Mouse (Mus musculus) myocyte (in vitro differentiated cells): ENCODE data around the gene Bms1. TPM values are rescaled to one million over a fixed set of nuclear protein-coding genes. Genes with fewer than 3 reads are reported as not detected.

ENCODE experiments used
- H3K27me3 ChIP-seq: one replicate; pipeline ENCODE4 v1.6.1; 2011; ENCODE audit not compliant: control insufficient read depth, insufficient read depth, insufficient read length
- H3K36me3 ChIP-seq: one replicate; pipeline ENCODE4 v1.6.1; 2011; ENCODE audit not compliant: control insufficient read depth, insufficient read depth
- H3K4me2 ChIP-seq: one replicate; pipeline ENCODE4 v1.6.1; 2011; ENCODE audit warnings: low read depth, control low read depth
- H3K4me3 ChIP-seq: one replicate; pipeline ENCODE4 v1.5.1; 2011; ENCODE audit warnings: mild to moderate bottlenecking, control low read depth, moderate library complexity
- H3K79me2 ChIP-seq: one replicate; pipeline ENCODE4 v1.6.1; 2011; ENCODE audit not compliant: control insufficient read depth, insufficient read depth
- H3ac ChIP-seq: one replicate; pipeline ENCODE4 v1.6.1; 2011; ENCODE audit not compliant: control insufficient read depth, insufficient read length
- CEBPB ChIP-seq: IDR thresholded peaks from 2 replicates; pipeline ENCODE4 v1.6.1; 2011; ENCODE audit warnings: mild to moderate bottlenecking, moderate library complexity; ENCODE audit not compliant: poor library complexity, insufficient read depth, severe bottlenecking
- E2F4 ChIP-seq: IDR thresholded peaks from one replicate; pipeline ENCODE4 v1.6.1; 2011; ENCODE audit warnings: mild to moderate bottlenecking, control low read depth, moderate library complexity; ENCODE audit not compliant: insufficient read depth
- MAX ChIP-seq: IDR thresholded peaks from one replicate; pipeline ENCODE4 v1.6.1; 2011; ENCODE audit warnings: low read depth, mild to moderate bottlenecking, control low read depth
- MYOD1 ChIP-seq, 3 experiments: IDR thresholded peaks; one replicate each; pipeline ENCODE4 v1.6.1; 2011; ENCODE audit warnings: control low read depth in 2 of 3, low read depth in 2 of 3, mild to moderate bottlenecking in 2 of 3, moderate library complexity in 1 of 3; ENCODE audit not compliant: insufficient read length in 2 of 3, control insufficient read depth in 1 of 3
- MYOG ChIP-seq, 3 experiments: IDR thresholded peaks; one replicate each; pipeline ENCODE4 v1.6.1; 2011; ENCODE audit warnings: control low read depth in 2 of 3, low read depth in 2 of 3, mild to moderate bottlenecking in 2 of 3; ENCODE audit not compliant: insufficient read length in 2 of 3, control insufficient read depth in 1 of 3, insufficient read depth in 1 of 3
- POLR2A ChIP-seq: IDR thresholded peaks from one replicate; pipeline ENCODE4 v1.6.1; 2011; ENCODE audit warnings: low read depth, mild to moderate bottlenecking, control low read depth, moderate library complexity; ENCODE audit not compliant: insufficient read length
- POLR2AphosphoS2 ChIP-seq: IDR thresholded peaks from one replicate; pipeline ENCODE4 v1.6.1; 2011; ENCODE audit warnings: low read depth, control low read depth; ENCODE audit not compliant: insufficient read length
- REST ChIP-seq: IDR thresholded peaks from one replicate; pipeline ENCODE4 v1.6.1; 2011; ENCODE audit warnings: mild to moderate bottlenecking, control low read depth, moderate library complexity; ENCODE audit not compliant: insufficient read depth, insufficient read length
- SRF ChIP-seq: IDR thresholded peaks from one replicate; pipeline ENCODE4 v1.6.1; 2011; ENCODE audit warnings: low read depth; ENCODE audit not compliant: control insufficient read depth, insufficient read length
- TCF12 ChIP-seq: IDR thresholded peaks from one replicate; pipeline ENCODE4 v1.6.1; 2011; ENCODE audit warnings: mild to moderate bottlenecking, control low read depth; ENCODE audit not compliant: poor library complexity, insufficient read depth, severe bottlenecking
- TCF3 ChIP-seq: IDR thresholded peaks from one replicate; pipeline ENCODE4 v1.6.1; 2011; ENCODE audit warnings: low read depth, control low read depth; ENCODE audit not compliant: insufficient read length
- USF1 ChIP-seq: IDR thresholded peaks from one replicate; pipeline ENCODE4 v1.6.1; 2011; ENCODE audit warnings: low read depth, mild to moderate bottlenecking, control low read depth, moderate library complexity
- polyA plus RNA-seq: library from polyadenylated mRNA; unstranded; fragments of >200 nt; fragmentation: generic; extraction: Trizol; gene quantifications from one replicate; pipeline ENCODE4 v1.2.1, GENCODE M21; 2012; ENCODE audit warnings: missing spikeins

Bms1 gene
- 15.8 TPM for polyA plus RNA-seq

- H3K4me3 ChIP-seq: peak within 1 kb of the TSS; percentile 76
- peaks cover 13% of the 10 kb centered on the region for H3K79me2 ChIP-seq
- TF ChIP-seq SRF (no peak), CEBPB (peak; percentile 93), TCF3 (no peak), MYOD1 (IDR thresholded peaks at IDR 0.05; ENCODE audit: control insufficient read depth in 1 of 3, insufficient read length in 2 of 3, low read depth in 2 of 3) (no peak), MYOG (IDR thresholded peaks at IDR 0.05; ENCODE audit: control insufficient read depth in 1 of 3, insufficient read depth in 1 of 3, insufficient read length in 2 of 3, low read depth in 2 of 3) (peak in 1 of 3 experiments; percentile 9), USF1 (no peak), POLR2A (peak; percentile 95), POLR2AphosphoS2 (peak; percentile 95), REST (no peak), MAX (peak; percentile 44), TCF12 (no peak), E2F4 (no peak)
- peak within 1 kb of the TSS; percentile 79 for H3K4me2 ChIP-seq
- H3K27me3 ChIP-seq: no peaks in the 10 kb centered on the region
- peaks cover 15% of the 10 kb centered on the region for H3K36me3 ChIP-seq
- peak within 1 kb of the TSS; percentile 54 for H3ac ChIP-seq
Measured at GRCm38 (mm10) chr6:118419050-118419920, at the start of gene Bms1. Gene Bms1 (minus strand): TSS chr6:118419474.

GRCm38 (mm10) chr6:118462069-118462705 is 42.9 kb upstream of the Bms1 start:
- no peak overlapping the region for H3K4me3 ChIP-seq
- peaks cover 5% of the 10 kb centered on the region for H3K36me3 ChIP-seq
- no peaks in the 10 kb centered on the region for H3K27me3 ChIP-seq
- H3K79me2 ChIP-seq: no peaks in the 10 kb centered on the region
- TF ChIP-seq MAX: no peak
- no peak for TF ChIP-seq POLR2A
- no peak overlapping the region for H3ac ChIP-seq
- no peak overlapping the region for H3K4me2 ChIP-seq

- Histone ChIP-seq H3K4me3 (no peak overlapping the region), H3K79me2 (no peaks in the 10 kb centered on the region), H3K36me3 (no peaks in the 10 kb centered on the region), H3K27me3 (no peaks in the 10 kb centered on the region), H3ac (no peak overlapping the region), H3K4me2 (no peak overlapping the region)
- TF ChIP-seq MAX (no peak), MYOG (IDR thresholded peaks at IDR 0.05; ENCODE audit: control insufficient read depth in 1 of 3, insufficient read depth in 1 of 3, insufficient read length in 2 of 3, low read depth in 2 of 3) (no peak), USF1 (no peak), E2F4 (no peak), SRF (no peak), CEBPB (no peak), TCF12 (no peak), POLR2AphosphoS2 (no peak), TCF3 (no peak)
Measured at GRCm38 (mm10) chr6:118457726-118458125, 38.5 kb upstream of the Bms1 start.

- Histone ChIP-seq H3K27me3 (no peaks in the 10 kb centered on the region), H3K79me2 (no peaks in the 10 kb centered on the region), H3K36me3 (no peaks in the 10 kb centered on the region), H3K4me2 (peak within 1 kb of the TSS; percentile 72), H3K4me3 (peak within 1 kb of the TSS; percentile 92), H3ac (peak within 1 kb of the TSS; percentile 27)
- peak; percentile 86 for TF ChIP-seq POLR2A
- peak in 1 of 3 experiments; percentile 15 for TF ChIP-seq MYOD1 (IDR thresholded peaks at IDR 0.05; ENCODE audit: control insufficient read depth in 1 of 3, insufficient read length in 2 of 3, low read depth in 2 of 3)
- peak; percentile 88 for TF ChIP-seq POLR2AphosphoS2
- no peak for TF ChIP-seq CEBPB
Measured at GRCm38 (mm10) chr6:118455042-118455631, 35.9 kb upstream of the Bms1 start, which contains the start of gene Zfp248. Gene Zfp248 (minus strand): TSS chr6:118455528.

- Histone ChIP-seq H3ac (peak overlapping the region; percentile 27), H3K36me3 (no peaks in the 10 kb centered on the region)
- TF ChIP-seq MAX: no peak
- TF ChIP-seq MYOG (IDR thresholded peaks at IDR 0.05; ENCODE audit: control insufficient read depth in 1 of 3, insufficient read depth in 1 of 3, insufficient read length in 2 of 3, low read depth in 2 of 3): no peak
- no peak for TF ChIP-seq SRF
- TF ChIP-seq POLR2AphosphoS2: no peak
- no peak for TF ChIP-seq E2F4
- no peak for TF ChIP-seq MYOD1 (IDR thresholded peaks at IDR 0.05; ENCODE audit: control insufficient read depth in 1 of 3, insufficient read length in 2 of 3, low read depth in 2 of 3)
- no peak for TF ChIP-seq REST
- TF ChIP-seq USF1: no peak
- TF ChIP-seq TCF3: no peak
- no peak for TF ChIP-seq CEBPB
- no peak for TF ChIP-seq POLR2A
- no peak for TF ChIP-seq TCF12
Measured at GRCm38 (mm10) chr6:118454452-118454851, 35.2 kb upstream of the Bms1 start.

More at GRCm38 (mm10) chr6:118454452-118454851, 35.2 kb upstream of the Bms1 start:
- Histone ChIP-seq H3K27me3 (no peaks in the 10 kb centered on the region), H3K4me3 (peak overlapping the region; percentile 92), H3K4me2 (peak overlapping the region; percentile 72), H3K79me2 (no peaks in the 10 kb centered on the region)
